Mouse (Mus musculus): ENCODE results near the gene Ttbk1. TPM values are rescaled to one million over a fixed set of nuclear protein-coding genes. Genes with fewer than 3 reads are reported as not detected.
A peak's percentile ranks its signal among the peaks of the same experiment; 100 is the strongest.

The Ttbk1 gene
- polyA plus RNA-seq (2014; fragmentation: Nextera tagmentation; extraction: Ambion mirVana) = 2.1 and 2.6 TPM in 2 replicates

- peak; percentile 82 for ATAC-seq (ENCODE audit: low FRiP score)
- Histone ChIP-seq H3K27me3 (ENCODE audit: control insufficient read depth, insufficient read depth, low read length) (peaks cover 23% of the 10 kb centered on the region; the same call in 1 of the 2 replicates), H3K9me3 (ENCODE audit: control insufficient read depth, low read length) (no peaks in the 10 kb centered on the region), H3K4me2 (peak within 1 kb of the TSS; percentile 82), H3K4me3 (ENCODE audit: low read depth, low read length) (peak within 1 kb of the TSS; percentile 87), H3K9ac (ENCODE audit: low read length) (peak within 1 kb of the TSS; percentile 90), H3K27ac (ENCODE audit: low read depth, low read length) (no peak within 1 kb of the TSS), H3K4me1 (ENCODE audit: control insufficient read depth, insufficient read depth, low read length) (peaks cover 22% of the 10 kb centered on the region), H3K36me3 (ENCODE audit: control insufficient read depth, insufficient read depth, low read length) (no peaks in the 10 kb centered on the region)
- peak; percentile 88 for DNase-seq (ENCODE audit: low spot score, missing footprints)
- WGBS = 2% methylated on average over 36 of the region's 49 CpGs
Observed at GRCm38 (mm10) chr17:46487431-46487830, at the start of gene Ttbk1. Ttbk1 (minus strand) TSS chr17:46487675.

GRCm38 (mm10) chr17:46525579-46526307 lies 38.3 kb upstream of the Ttbk1 start:
- 40% methylated on average over 12 of the region's 12 CpGs for WGBS
- Histone ChIP-seq H3K9ac (ENCODE audit: low read length) (no peak overlapping the region), H3K27ac (ENCODE audit: low read depth, low read length) (no peak overlapping the region), H3K27me3 (ENCODE audit: control insufficient read depth, insufficient read depth, low read length) (no peaks in the 10 kb centered on the region; the same call in 1 of the 2 replicates), H3K4me2 (no peak overlapping the region), H3K36me3 (ENCODE audit: control insufficient read depth, insufficient read depth, low read length) (no peaks in the 10 kb centered on the region), H3K4me3 (ENCODE audit: low read depth, low read length) (no peak overlapping the region), H3K4me1 (ENCODE audit: control insufficient read depth, insufficient read depth, low read length) (0 out of 2 replicates have a peak, but pooled peaks cover 2% of the 10 kb centered on the region), H3K9me3 (ENCODE audit: control insufficient read depth, low read length) (no peaks in the 10 kb centered on the region)
- ATAC-seq (ENCODE audit: low FRiP score) (peak; percentile 61; the same call in 1 of the 2 replicates), DNase-seq (ENCODE audit: low spot score, missing footprints) (peak; percentile 97)

- Histone ChIP-seq H3K36me3 (ENCODE audit: control insufficient read depth, insufficient read depth, low read length) (no peaks in the 10 kb centered on the region), H3K9me3 (ENCODE audit: control insufficient read depth, low read length) (no peaks in the 10 kb centered on the region), H3K4me3 (ENCODE audit: low read depth, low read length) (no peak overlapping the region), H3K9ac (ENCODE audit: low read length) (no peak overlapping the region), H3K4me1 (ENCODE audit: control insufficient read depth, insufficient read depth, low read length) (0 out of 2 replicates have a peak, but pooled peaks cover 3% of the 10 kb centered on the region), H3K27ac (ENCODE audit: low read depth, low read length) (no peak overlapping the region), H3K4me2 (no peak overlapping the region), H3K27me3 (ENCODE audit: control insufficient read depth, insufficient read depth, low read length) (peaks cover 3% of the 10 kb centered on the region; the same call in 1 of the 2 replicates)
- 87% methylated on average over 10 of the region's 10 CpGs for WGBS
- DNase-seq (ENCODE audit: low spot score, missing footprints) (no peak), ATAC-seq (ENCODE audit: low FRiP score) (no peak)
Observed at GRCm38 (mm10) chr17:46525065-46525464, 37.6 kb upstream of the Ttbk1 start.

- H3K9me3 ChIP-seq (ENCODE audit: control insufficient read depth, low read length) = no peaks in the 10 kb centered on the region
- no peak overlapping the region for H3K9ac ChIP-seq (ENCODE audit: low read length)
- no peaks in the 10 kb centered on the region for H3K36me3 ChIP-seq (ENCODE audit: control insufficient read depth, insufficient read depth, low read length)
- no peak overlapping the region for H3K4me3 ChIP-seq (ENCODE audit: low read depth, low read length)
- peaks cover 3% of the 10 kb centered on the region; the same call in 1 of the 2 replicates for H3K27me3 ChIP-seq (ENCODE audit: control insufficient read depth, insufficient read depth, low read length)
- DNase-seq (ENCODE audit: low spot score, missing footprints) (no peak), ATAC-seq (ENCODE audit: low FRiP score) (0 out of 2 replicates have a peak, but pooled peaks have one; percentile 62)
- H3K4me2 ChIP-seq = no peak overlapping the region
- no peak overlapping the region for H3K27ac ChIP-seq (ENCODE audit: low read depth, low read length)
- 0 out of 2 replicates have a peak, but pooled peaks cover 4% of the 10 kb centered on the region for H3K4me1 ChIP-seq (ENCODE audit: control insufficient read depth, insufficient read depth, low read length)
- 37% methylated on average over 24 of the region's 24 CpGs for WGBS
Observed at GRCm38 (mm10) chr17:46521963-46522668, 34.6 kb upstream of the Ttbk1 start.

GRCm38 (mm10) chr17:46521174-46521573 lies 33.7 kb upstream of the Ttbk1 start:
- DNase-seq (ENCODE audit: low spot score, missing footprints) (no peak), ATAC-seq (ENCODE audit: low FRiP score) (no peak)
- H3K36me3 ChIP-seq (ENCODE audit: control insufficient read depth, insufficient read depth, low read length) = no peaks in the 10 kb centered on the region
- H3K4me3 ChIP-seq (ENCODE audit: low read depth, low read length) = no peak overlapping the region
- peaks cover 3% of the 10 kb centered on the region; the same call in 1 of the 2 replicates for H3K27me3 ChIP-seq (ENCODE audit: control insufficient read depth, insufficient read depth, low read length)
- H3K4me1 ChIP-seq (ENCODE audit: control insufficient read depth, insufficient read depth, low read length) = 0 out of 2 replicates have a peak, but pooled peaks cover 4% of the 10 kb centered on the region
- WGBS = 80% methylated on average over 9 of the region's 9 CpGs
- H3K9me3 ChIP-seq (ENCODE audit: control insufficient read depth, low read length) = no peaks in the 10 kb centered on the region
- no peak overlapping the region for H3K27ac ChIP-seq (ENCODE audit: low read depth, low read length)
- H3K4me2 ChIP-seq = no peak overlapping the region
- no peak overlapping the region for H3K9ac ChIP-seq (ENCODE audit: low read length)

- H3K27ac ChIP-seq (ENCODE audit: low read depth, low read length) = no peak overlapping the region
- no peak for DNase-seq (ENCODE audit: low spot score, missing footprints)
- WGBS = 45% methylated on average over 25 of the region's 25 CpGs
- peak overlapping the region; percentile 27; the same call in 1 of the 2 replicates for H3K9ac ChIP-seq (ENCODE audit: low read length)
- H3K27me3 ChIP-seq (ENCODE audit: control insufficient read depth, insufficient read depth, low read length) = peaks cover 3% of the 10 kb centered on the region; the same call in 1 of the 2 replicates
- peak overlapping the region; percentile 11; the same call in 1 of the 2 replicates for H3K4me2 ChIP-seq
- H3K36me3 ChIP-seq (ENCODE audit: control insufficient read depth, insufficient read depth, low read length) = no peaks in the 10 kb centered on the region
- ATAC-seq (ENCODE audit: low FRiP score) = no peak
- 0 out of 2 replicates have a peak, but pooled peaks cover 4% of the 10 kb centered on the region for H3K4me1 ChIP-seq (ENCODE audit: control insufficient read depth, insufficient read depth, low read length)
- H3K9me3 ChIP-seq (ENCODE audit: control insufficient read depth, low read length) = no peaks in the 10 kb centered on the region
- no peak overlapping the region for H3K4me3 ChIP-seq (ENCODE audit: low read depth, low read length)
Observed at GRCm38 (mm10) chr17:46520385-46520979, 33.0 kb upstream of the Ttbk1 start.

- ATAC-seq (ENCODE audit: low FRiP score) (no peak), DNase-seq (ENCODE audit: low spot score, missing footprints) (no peak)
- WGBS = 51% methylated on average over 10 of the region's 10 CpGs
- no peaks in the 10 kb centered on the region for H3K9me3 ChIP-seq (ENCODE audit: control insufficient read depth, low read length)
- H3K36me3 ChIP-seq (ENCODE audit: control insufficient read depth, insufficient read depth, low read length) = no peaks in the 10 kb centered on the region
- peak overlapping the region; percentile 11; the same call in 1 of the 2 replicates for H3K4me2 ChIP-seq
- peaks cover 3% of the 10 kb centered on the region; the same call in 1 of the 2 replicates for H3K27me3 ChIP-seq (ENCODE audit: control insufficient read depth, insufficient read depth, low read length)
- 0 out of 2 replicates have a peak, but pooled peaks cover 4% of the 10 kb centered on the region for H3K4me1 ChIP-seq (ENCODE audit: control insufficient read depth, insufficient read depth, low read length)
- H3K9ac ChIP-seq (ENCODE audit: low read length) = peak overlapping the region; percentile 27; the same call in 1 of the 2 replicates
- no peak overlapping the region for H3K4me3 ChIP-seq (ENCODE audit: low read depth, low read length)
- no peak overlapping the region for H3K27ac ChIP-seq (ENCODE audit: low read depth, low read length)
Observed at GRCm38 (mm10) chr17:46519971-46520370, 32.5 kb upstream of the Ttbk1 start.

- Histone ChIP-seq H3K4me3 (ENCODE audit: low read depth, low read length) (no peak overlapping the region), H3K4me1 (ENCODE audit: control insufficient read depth, insufficient read depth, low read length) (no peaks in the 10 kb centered on the region), H3K27me3 (ENCODE audit: control insufficient read depth, insufficient read depth, low read length) (no peaks in the 10 kb centered on the region), H3K27ac (ENCODE audit: low read depth, low read length) (no peak overlapping the region), H3K36me3 (ENCODE audit: control insufficient read depth, insufficient read depth, low read length) (no peaks in the 10 kb centered on the region), H3K4me2 (no peak overlapping the region), H3K9me3 (ENCODE audit: control insufficient read depth, low read length) (no peaks in the 10 kb centered on the region), H3K9ac (ENCODE audit: low read length) (no peak overlapping the region)
- no peak for DNase-seq (ENCODE audit: low spot score, missing footprints)
- no peak for ATAC-seq (ENCODE audit: low FRiP score)
- 67% methylated on average over 2 of the region's 2 CpGs for WGBS
Observed at GRCm38 (mm10) chr17:46513329-46513728, 25.9 kb upstream of the Ttbk1 start.
